Mouse (Mus musculus) spleen, adult 2 months (tissue): ENCODE data around the gene Wdr72. TPM values are rescaled to one million over a fixed set of nuclear protein-coding genes. Genes with fewer than 3 reads are reported as not detected.

Source experiments
- DNase-seq, 2 experiments: peaks; one replicate each; pipeline versions ENCODE4 v3.0.0 to v3.0.0-alpha.2; 2012 to 2021; ENCODE audit warnings: low spot score in 2 of 2, low read depth in 1 of 2
- H3K27ac ChIP-seq: fragments of 200-500 bp; 2 replicates; pipeline ENCODE4 v1.5.1; 2012; ENCODE audit warnings: low read length, inconsistent platforms; ENCODE audit not compliant: insufficient read depth
- H3K27me3 ChIP-seq: fragments of 200-500 bp; 2 replicates; pipeline ENCODE4 v1.6.1; 2012; ENCODE audit warnings: mild to moderate bottlenecking, moderate library complexity, low read length, inconsistent platforms; ENCODE audit not compliant: control insufficient read depth, insufficient read depth
- H3K36me3 ChIP-seq: fragments of 200-500 bp; 2 replicates; pipeline ENCODE4 v1.6.1; 2012; ENCODE audit warnings: mild to moderate bottlenecking, low read length, inconsistent platforms; ENCODE audit not compliant: control insufficient read depth, insufficient read depth
- H3K4me1 ChIP-seq: fragments of 200-500 bp; 2 replicates; pipeline ENCODE4 v1.6.1; 2011; ENCODE audit warnings: inconsistent platforms; ENCODE audit not compliant: control insufficient read depth, insufficient read depth, insufficient read length
- H3K4me3 ChIP-seq: fragments of 200-500 bp; 2 replicates; pipeline ENCODE4 v1.5.1; 2011; ENCODE audit warnings: mild to moderate bottlenecking, inconsistent platforms; ENCODE audit not compliant: insufficient read depth, insufficient read length; ENCODE audit errors: extremely low read depth
- CTCF ChIP-seq: fragments of 200-500 bp; IDR thresholded peaks from 2 replicates; pipeline ENCODE4 v1.5.1; 2011; ENCODE audit warnings: mild to moderate bottlenecking, inconsistent platforms; ENCODE audit not compliant: insufficient read depth, insufficient read length, insufficient replicate concordance; ENCODE audit errors: extremely low read depth
- POLR2A ChIP-seq: fragments of 200-500 bp; IDR thresholded peaks from 2 replicates; pipeline ENCODE4 v1.6.1; 2011; ENCODE audit warnings: low read depth, low read length, inconsistent platforms
- WGBS: fragments of 180-500 bp; shearing (Covaris S2); methylation state at CpG from one replicate; pipeline ENCODE4 v1.1.7; 2018; 5-methylcytosine and 5-hydroxymethylcytosine counted together
- polyA plus RNA-seq: library from polyadenylated mRNA; depleted of rRNA; stranded (reverse); fragments of >200 nt; gene quantifications from 2 replicates; pipeline ENCODE4 v1.2.3, GENCODE M21; 2012

The Wdr72 gene
- polyA plus RNA-seq, 1 experiment: not detected

- no peaks in the 10 kb centered on the region for H3K4me1 ChIP-seq
- no peak overlapping the region for H3K4me3 ChIP-seq
- WGBS: 87% methylated on average over 6 of the region's 6 CpGs
- H3K27ac ChIP-seq: no peak overlapping the region
- TF ChIP-seq CTCF: no peak
- no peak for TF ChIP-seq POLR2A
- DNase-seq: no peak
- H3K27me3 ChIP-seq: no peaks in the 10 kb centered on the region
- no peaks in the 10 kb centered on the region for H3K36me3 ChIP-seq
These were observed 118.1 kb downstream of the Wdr72 start for GRCm38 (mm10) chr9:74228272-74228671.

- TF ChIP-seq POLR2A (no peak), CTCF (no peak)
- DNase-seq: no peak
- Histone ChIP-seq H3K4me1 (no peaks in the 10 kb centered on the region), H3K27ac (no peak overlapping the region), H3K27me3 (no peaks in the 10 kb centered on the region), H3K36me3 (no peaks in the 10 kb centered on the region), H3K4me3 (no peak overlapping the region)
- 61% methylated on average over 5 of the region's 5 CpGs for WGBS
These were observed 131.1 kb downstream of the Wdr72 start for GRCm38 (mm10) chr9:74241292-74241691.

DNA sequence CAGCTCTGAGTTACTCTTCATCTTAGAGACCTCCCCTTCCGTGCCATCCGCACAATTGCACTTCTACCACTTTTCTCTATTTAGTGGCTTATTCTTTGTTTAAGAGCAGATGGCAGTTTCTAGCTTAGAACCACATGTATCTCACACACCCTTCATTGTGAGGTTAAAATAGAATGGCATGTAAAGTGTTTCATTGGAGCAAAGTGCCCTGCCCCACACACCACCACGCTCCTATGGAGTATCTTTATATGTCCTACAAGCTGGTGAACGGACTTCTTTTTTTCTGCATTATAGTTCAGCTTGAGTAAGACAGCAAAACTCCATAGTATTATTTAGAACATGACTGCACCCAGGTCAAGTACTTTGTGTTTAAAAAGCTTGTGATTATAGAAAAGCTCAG lies 137.9 kb downstream of the Wdr72 start:
- H3K4me3 ChIP-seq: no peak overlapping the region
- 83% methylated on average over 4 of the region's 4 CpGs for WGBS
- no peak for TF ChIP-seq POLR2A
- TF ChIP-seq CTCF: no peak
- no peaks in the 10 kb centered on the region for H3K36me3 ChIP-seq
- H3K4me1 ChIP-seq: no peaks in the 10 kb centered on the region
- DNase-seq: no peak
- no peaks in the 10 kb centered on the region for H3K27me3 ChIP-seq
- no peak overlapping the region for H3K27ac ChIP-seq

- Histone ChIP-seq H3K4me3 (no peak overlapping the region), H3K4me1 (no peaks in the 10 kb centered on the region), H3K27me3 (no peaks in the 10 kb centered on the region), H3K27ac (no peak overlapping the region), H3K36me3 (no peaks in the 10 kb centered on the region)
- no peak for DNase-seq
- 85% methylated on average over 1 of the region's 1 CpGs for WGBS
- TF ChIP-seq CTCF (no peak), POLR2A (no peak)
These were observed 139.3 kb downstream of the Wdr72 start for GRCm38 (mm10) chr9:74249486-74249885.

DNA sequence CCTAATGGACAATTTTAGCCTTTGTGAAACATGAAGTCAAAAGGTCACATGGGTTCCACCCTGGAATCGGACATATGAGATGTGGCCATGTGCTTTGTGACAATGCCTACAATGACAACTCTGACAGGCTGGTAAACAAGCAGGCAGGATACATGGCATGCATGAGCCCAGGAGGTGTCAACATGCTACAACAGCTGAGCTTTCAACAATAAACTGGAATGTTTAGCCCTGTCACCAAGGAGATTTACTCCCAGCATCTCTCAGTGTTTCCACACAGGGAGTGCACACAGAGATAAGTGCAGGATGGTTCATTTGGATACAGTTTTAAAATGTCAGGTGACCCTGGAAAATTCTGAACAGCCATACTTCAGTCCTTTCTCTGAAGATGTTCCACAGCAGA lies 140.4 kb downstream of the Wdr72 start:
- no peaks in the 10 kb centered on the region for H3K36me3 ChIP-seq
- no peak for DNase-seq
- H3K4me3 ChIP-seq: no peak overlapping the region
- WGBS: 90% methylated on average over 1 of the region's 1 CpGs
- no peak overlapping the region for H3K27ac ChIP-seq
- H3K4me1 ChIP-seq: no peaks in the 10 kb centered on the region
- H3K27me3 ChIP-seq: no peaks in the 10 kb centered on the region
- TF ChIP-seq POLR2A: no peak
- TF ChIP-seq CTCF: no peak

GRCm38 (mm10) chr9:74258389-74258788 lies 148.2 kb downstream of the Wdr72 start:
- no peaks in the 10 kb centered on the region for H3K36me3 ChIP-seq
- TF ChIP-seq CTCF: no peak
- no peak for TF ChIP-seq POLR2A
- 82% methylated on average over 4 of the region's 4 CpGs for WGBS

DNA sequence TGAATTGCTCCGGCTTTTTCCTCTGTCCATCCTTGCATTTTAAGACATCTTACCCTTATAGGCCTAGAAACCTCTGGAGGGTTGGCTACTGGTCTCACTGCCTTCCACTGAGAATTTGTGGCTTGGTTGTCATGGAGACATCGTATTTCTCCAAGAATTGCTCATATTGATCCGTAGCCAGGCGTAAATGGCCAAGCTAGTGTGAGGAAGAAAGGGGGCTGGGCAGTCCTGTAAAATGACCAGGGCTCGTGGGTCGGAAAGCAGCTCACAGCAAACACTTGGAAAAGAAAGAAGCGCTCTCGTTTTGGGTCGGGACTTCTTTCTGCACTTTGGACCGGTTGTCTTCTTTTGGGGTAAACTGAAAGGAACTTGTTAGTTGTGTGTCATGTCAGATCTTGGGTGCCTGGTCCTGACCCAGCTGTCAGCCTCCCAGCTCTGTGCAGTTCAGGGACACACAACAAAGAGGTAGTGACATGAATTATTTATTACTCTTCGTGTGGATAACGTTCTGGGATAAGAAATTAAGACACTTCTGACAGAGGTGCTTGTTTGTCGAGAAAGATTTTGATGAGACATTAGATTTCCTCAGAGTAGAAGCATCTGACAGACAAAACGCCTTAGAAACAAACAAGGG lies 167.7 kb downstream of the Wdr72 start:
- WGBS: 76% methylated on average over 14 of the region's 14 CpGs
- TF ChIP-seq CTCF (no peak), POLR2A (no peak)
- DNase-seq: no peak
- Histone ChIP-seq H3K4me3 (no peak overlapping the region), H3K36me3 (no peaks in the 10 kb centered on the region), H3K4me1 (no peaks in the 10 kb centered on the region), H3K27ac (no peak overlapping the region), H3K27me3 (no peaks in the 10 kb centered on the region)

More at GRCm38 (mm10) chr9:74258389-74258788, 148.2 kb downstream of the Wdr72 start:
- H3K4me3 ChIP-seq: no peak overlapping the region
- H3K27me3 ChIP-seq: no peaks in the 10 kb centered on the region
- DNase-seq: no peak
- no peak overlapping the region for H3K27ac ChIP-seq
- no peaks in the 10 kb centered on the region for H3K4me1 ChIP-seq
